Mouse (Mus musculus) stomach, embryonic 16.5 days (tissue): ENCODE measurements around the gene Sfxn4. TPM values are rescaled to one million over a fixed set of nuclear protein-coding genes. Genes with fewer than 3 reads are reported as not detected.
"Not testable (repeated sequence)": the region's sequence is repeated elsewhere in the genome, so short reads cannot be mapped to it uniquely, and the experiment has no call there.

Experiments used
- ATAC-seq: fragments of 200-750 bp; cut with Nextera tagmentation; 2 replicates; pipeline ENCODE4 v1.8.0; 2017; ENCODE audit warnings: moderate number of reproducible peaks, moderate TSS enrichment; ENCODE audit not compliant: insufficient read depth, low FRiP score
- H3K27ac ChIP-seq: fragments of 300-500 bp; sonication (generic); 2 replicates; pipeline ENCODE4 v1.5.1; 2014; ENCODE audit warnings: low read length
- H3K27me3 ChIP-seq: fragments of 300-500 bp; sonication (generic); 2 replicates; pipeline ENCODE4 v1.6.1; 2014; ENCODE audit warnings: low read length, control low read depth, mixed read lengths; ENCODE audit not compliant: control insufficient read depth, insufficient read depth
- H3K36me3 ChIP-seq: fragments of 300-500 bp; sonication (generic); 2 replicates; pipeline ENCODE4 v1.6.1; 2014; ENCODE audit warnings: low read length; ENCODE audit not compliant: control insufficient read depth, insufficient read depth
- H3K4me1 ChIP-seq: fragments of 300-500 bp; sonication (generic); 2 replicates; pipeline ENCODE4 v1.6.1; 2014; ENCODE audit warnings: low read length, control low read depth, mixed read lengths; ENCODE audit not compliant: control insufficient read depth, insufficient read depth
- H3K4me2 ChIP-seq: fragments of 300-500 bp; sonication (generic); 2 replicates; pipeline ENCODE4 v1.6.1; 2014; ENCODE audit warnings: low read depth, low read length, mixed read lengths
- H3K4me3 ChIP-seq: fragments of 300-500 bp; sonication (generic); replicated peaks from 2 replicates; pipeline ENCODE4 v1.5.1; 2014; ENCODE audit warnings: mild to moderate bottlenecking, low read length
- H3K9ac ChIP-seq: fragments of 300-500 bp; sonication (generic); 2 replicates; pipeline ENCODE4 v1.6.1; 2014; ENCODE audit warnings: low read length
- H3K9me3 ChIP-seq: fragments of 300-500 bp; sonication (generic); replicated peaks from 2 replicates; pipeline ENCODE4 v1.6.1; 2016; ENCODE audit warnings: low read length, control low read depth; ENCODE audit not compliant: control insufficient read depth
- WGBS: fragments of 180-500 bp; shearing (Covaris S2); extraction: QIAGEN DNeasy Blood & Tissue Kit; methylation state at CpG from one replicate; pipeline ENCODE4 v1.1.7; 2014; 5-methylcytosine and 5-hydroxymethylcytosine counted together
- polyA plus RNA-seq: library from polyadenylated mRNA; unstranded; fragments of >200 nt; fragmentation: Nextera tagmentation; extraction: Ambion mirVana; gene quantifications from 2 replicates; pipeline ENCODE4 v1.2.1, GENCODE M21; 2015

Sfxn4 gene
- polyA plus RNA-seq, 1 experiment from 2014 or later: 5.7 TPM

DNA sequence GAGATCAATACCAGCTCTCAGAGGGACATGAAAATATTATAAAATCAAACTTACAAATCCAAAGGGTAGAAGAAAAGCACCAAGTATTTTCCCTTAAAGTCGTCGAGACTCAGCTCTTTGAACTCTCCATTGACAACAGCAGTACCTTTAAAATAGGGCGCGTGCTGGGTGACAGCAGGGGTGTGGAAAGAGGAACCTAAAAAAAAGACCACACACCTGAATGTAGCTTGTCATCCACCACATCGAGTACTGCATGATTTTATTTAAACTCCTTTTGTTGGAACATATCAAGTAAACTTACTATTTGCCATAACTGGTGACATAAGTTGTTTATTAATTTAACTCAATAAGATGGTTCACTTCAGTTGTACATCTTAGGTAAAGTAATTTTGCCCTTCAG lies 10.1 kb upstream of the Sfxn4 start:
- Histone ChIP-seq H3K4me1 (peaks cover 10% of the 10 kb centered on the region), H3K9me3 (no peaks in the 10 kb centered on the region), H3K4me3 (no peak overlapping the region), H3K9ac (no peak overlapping the region), H3K36me3 (peaks cover 13% of the 10 kb centered on the region), H3K27ac (no peak overlapping the region), H3K27me3 (no peaks in the 10 kb centered on the region), H3K4me2 (no peak overlapping the region)
- no peak for ATAC-seq
- 91% methylated on average over 5 of the region's 5 CpGs for WGBS

GRCm38 (mm10) chr19:60870489-60870888 lies 9.2 kb upstream of the Sfxn4 start:
- H3K27me3 ChIP-seq: no peaks in the 10 kb centered on the region
- ATAC-seq: no peak
- H3K9ac ChIP-seq: no peak overlapping the region
- H3K4me2 ChIP-seq: no peak overlapping the region
- 83% methylated on average over 1 of the region's 1 CpGs for WGBS
- peaks cover 10% of the 10 kb centered on the region for H3K4me1 ChIP-seq
- no peaks in the 10 kb centered on the region for H3K9me3 ChIP-seq
- H3K4me3 ChIP-seq: no peak overlapping the region
- peaks cover 13% of the 10 kb centered on the region for H3K36me3 ChIP-seq
- H3K27ac ChIP-seq: no peak overlapping the region

GRCm38 (mm10) chr19:60866169-60866568 lies 4.9 kb upstream of the Sfxn4 start:
- not testable (repeated sequence) for H3K27me3 ChIP-seq

GRCm38 (mm10) chr19:60845731-60846130 lies 15.5 kb downstream of the Sfxn4 start:
- Histone ChIP-seq H3K27me3 (no peaks in the 10 kb centered on the region), H3K9ac (no peak overlapping the region), H3K9me3 (no peaks in the 10 kb centered on the region), H3K36me3 (no peaks in the 10 kb centered on the region), H3K4me1 (no peaks in the 10 kb centered on the region), H3K4me3 (no peak overlapping the region), H3K27ac (no peak overlapping the region), H3K4me2 (no peak overlapping the region)
- ATAC-seq: no peak

More at GRCm38 (mm10) chr19:60866169-60866568, 4.9 kb upstream of the Sfxn4 start:
- H3K4me1 ChIP-seq, H3K27ac ChIP-seq, H3K9ac ChIP-seq, ATAC-seq, H3K9me3 ChIP-seq, H3K4me2 ChIP-seq, H3K4me3 ChIP-seq: not testable (repeated sequence)
- WGBS: 94% methylated on average over 4 of the region's 4 CpGs
- peaks cover 13% of the 10 kb centered on the region for H3K36me3 ChIP-seq

DNA sequence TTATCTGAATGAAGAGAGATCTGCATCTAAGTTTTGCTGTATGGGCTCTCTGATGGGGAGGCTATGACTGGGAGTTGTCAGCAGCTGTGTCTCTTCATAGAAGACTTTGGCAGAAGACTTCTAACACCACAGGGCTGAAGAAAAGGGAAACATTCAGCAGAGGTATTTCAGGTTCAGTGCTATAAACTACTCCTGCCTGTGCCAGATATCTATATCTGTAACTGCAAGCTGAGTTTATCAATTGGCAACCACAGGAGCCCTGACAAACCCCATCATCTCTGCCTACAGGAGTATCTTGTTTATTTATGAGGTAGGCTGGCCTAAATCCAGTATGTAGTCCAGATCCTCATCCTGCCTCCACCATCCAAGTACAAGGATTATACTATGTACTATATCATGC lies 18.0 kb downstream of the Sfxn4 start:
- no peak overlapping the region for H3K27ac ChIP-seq
- no peak overlapping the region for H3K4me3 ChIP-seq
- H3K27me3 ChIP-seq: no peaks in the 10 kb centered on the region
- H3K36me3 ChIP-seq: 0 out of 2 replicates have a peak, but pooled peaks cover 3% of the 10 kb centered on the region
- H3K4me1 ChIP-seq: no peaks in the 10 kb centered on the region
- no peak overlapping the region for H3K9ac ChIP-seq
- no peak for ATAC-seq
- no peak overlapping the region for H3K4me2 ChIP-seq
- H3K9me3 ChIP-seq: no peaks in the 10 kb centered on the region

- no peak; the same call in 1 of the 2 replicates for ATAC-seq
- Histone ChIP-seq H3K4me3 (no peak overlapping the region), H3K4me1 (no peaks in the 10 kb centered on the region), H3K9ac (no peak overlapping the region), H3K36me3 (peaks cover 15% of the 10 kb centered on the region), H3K27ac (no peak overlapping the region), H3K27me3 (no peaks in the 10 kb centered on the region), H3K4me2 (no peak overlapping the region), H3K9me3 (no peaks in the 10 kb centered on the region)
- WGBS: 50% methylated on average over 1 of the region's 1 CpGs
Measured at GRCm38 (mm10) chr19:60837747-60838146, 23.5 kb downstream of the Sfxn4 start.

DNA sequence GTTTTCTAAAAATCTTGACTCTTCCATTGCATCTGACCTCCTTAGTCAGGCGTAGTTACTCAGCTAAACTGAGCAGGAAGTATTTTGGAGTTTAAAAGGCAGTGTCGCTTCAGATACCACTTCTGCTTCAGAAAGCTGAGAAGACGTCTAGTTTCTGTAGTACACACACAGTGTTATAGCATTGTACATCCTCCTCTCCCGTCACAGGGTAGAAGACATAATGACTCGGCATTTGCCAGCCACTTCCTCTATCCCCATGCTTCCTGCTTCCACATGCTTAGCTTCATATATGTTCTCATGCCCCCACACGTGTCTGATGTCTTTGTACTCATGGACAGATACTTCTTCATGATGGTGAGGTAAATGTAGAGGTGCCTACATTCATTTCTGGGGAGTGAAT lies 42.6 kb downstream of the Sfxn4 start:
- 76% methylated on average over 6 of the region's 6 CpGs for WGBS
- no peak for ATAC-seq
- Histone ChIP-seq H3K36me3 (peaks cover 6% of the 10 kb centered on the region; the same call in 1 of the 2 replicates), H3K4me2 (no peak overlapping the region), H3K27ac (no peak overlapping the region), H3K27me3 (no peaks in the 10 kb centered on the region), H3K9me3 (no peaks in the 10 kb centered on the region), H3K9ac (no peak overlapping the region), H3K4me1 (no peaks in the 10 kb centered on the region), H3K4me3 (no peak overlapping the region)

DNA sequence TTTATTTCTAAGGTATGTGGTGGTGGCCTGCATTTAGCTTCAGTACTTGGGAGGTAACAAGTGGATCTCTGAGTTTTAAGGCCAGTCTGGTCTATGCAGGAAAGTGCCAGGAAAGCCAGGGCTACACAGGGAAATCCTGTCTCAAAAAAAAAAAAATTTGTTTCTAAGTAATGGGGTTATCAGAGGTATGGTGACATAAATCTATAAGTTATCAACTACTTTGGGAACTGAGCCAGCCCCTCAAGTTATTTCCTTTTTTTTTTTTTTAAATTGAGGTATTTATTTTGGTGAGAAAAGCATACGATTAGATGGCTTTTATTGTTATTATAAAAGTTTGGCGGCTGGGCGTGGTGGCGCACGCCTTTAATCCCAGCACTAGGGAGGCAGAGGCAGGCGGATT lies 48.1 kb downstream of the Sfxn4 start:
- Histone ChIP-seq H3K36me3 (no peaks in the 10 kb centered on the region), H3K4me3 (no peak overlapping the region)
- 93% methylated on average over 6 of the region's 6 CpGs for WGBS

GRCm38 (mm10) chr19:60812036-60812389 lies 49.3 kb downstream of the Sfxn4 start:
- H3K36me3 ChIP-seq: no peaks in the 10 kb centered on the region
- no peak for ATAC-seq
- peak overlapping the region; percentile 86 for H3K9ac ChIP-seq
- WGBS: 18% methylated on average over 10 of the region's 10 CpGs
- H3K4me1 ChIP-seq: peaks cover 9% of the 10 kb centered on the region
- peak overlapping the region; percentile 73 for H3K4me2 ChIP-seq
- H3K27me3 ChIP-seq: no peaks in the 10 kb centered on the region
- no peak overlapping the region for H3K27ac ChIP-seq
- H3K4me3 ChIP-seq: peak overlapping the region; percentile 75
- H3K9me3 ChIP-seq: no peaks in the 10 kb centered on the region

More for the DNA sequence above, 48.1 kb downstream of the Sfxn4 start:
- no peaks in the 10 kb centered on the region for H3K27me3 ChIP-seq
- no peak overlapping the region for H3K9ac ChIP-seq
- H3K27ac ChIP-seq: no peak overlapping the region
- no peaks in the 10 kb centered on the region for H3K9me3 ChIP-seq
- H3K4me1 ChIP-seq: peaks cover 9% of the 10 kb centered on the region
- no peak overlapping the region for H3K4me2 ChIP-seq
- ATAC-seq: no peak
